Mouse (Mus musculus): ENCODE results near the gene Nfkbie. TPM values are rescaled to one million over a fixed set of nuclear protein-coding genes. Genes with fewer than 3 reads are reported as not detected.

The Nfkbie gene
- polyA plus RNA-seq, 1 experiment from 2014 or later, result 1.2 TPM

GRCm38 (mm10) chr17:45584096-45584896 is 28.8 kb downstream of the Nfkbie start:
- WGBS (ENCODE audit: insufficient replicate concordance), result 54% methylated on average over 12 of the region's 12 CpGs
- Histone ChIP-seq H3K9ac (no peak overlapping the region), H3K4me2 (peak overlapping the region; percentile 25; the same call in 1 of the 2 replicates), H3K27ac (replicated peaks) (peak overlapping the region; percentile 89), H3K27me3 (no peaks in the 10 kb centered on the region), H3K36me3 (replicated peaks) (peaks cover 52% of the 10 kb centered on the region), H3K4me3 (replicated peaks) (no peak overlapping the region), H3K9me3 (replicated peaks) (0 out of 2 replicates have a peak, but pooled peaks cover 3% of the 10 kb centered on the region), H3K4me1 (replicated peaks) (peaks cover 70% of the 10 kb centered on the region)
- no peak for ATAC-seq (ENCODE audit: insufficient read depth)

GRCm38 (mm10) chr17:45584939-45585678 is 29.6 kb downstream of the Nfkbie start:
- peak; percentile 43 for ATAC-seq (ENCODE audit: insufficient read depth)

GRCm38 (mm10) chr17:45585725-45586448 is 30.4 kb downstream of the Nfkbie start:
- Histone ChIP-seq H3K4me3 (replicated peaks) (no peak overlapping the region), H3K27ac (replicated peaks) (peak overlapping the region; percentile 89), H3K36me3 (replicated peaks) (peaks cover 68% of the 10 kb centered on the region), H3K4me2 (0 out of 2 replicates have a peak overlapping the region, but pooled peaks have one; percentile 25), H3K9me3 (replicated peaks) (0 out of 2 replicates have a peak, but pooled peaks cover 3% of the 10 kb centered on the region), H3K27me3 (no peaks in the 10 kb centered on the region), H3K9ac (no peak overlapping the region), H3K4me1 (replicated peaks) (peaks cover 75% of the 10 kb centered on the region)
- WGBS (ENCODE audit: insufficient replicate concordance), result 78% methylated on average over 23 of the region's 23 CpGs
- no peak for ATAC-seq (ENCODE audit: insufficient read depth)

More at GRCm38 (mm10) chr17:45584939-45585678, 29.6 kb downstream of the Nfkbie start:
- Histone ChIP-seq H3K4me3 (replicated peaks) (no peak overlapping the region), H3K36me3 (replicated peaks) (peaks cover 60% of the 10 kb centered on the region), H3K4me1 (replicated peaks) (peaks cover 74% of the 10 kb centered on the region), H3K27ac (replicated peaks) (peak overlapping the region; percentile 89), H3K4me2 (peak overlapping the region; percentile 25; the same call in 1 of the 2 replicates), H3K9ac (no peak overlapping the region), H3K9me3 (replicated peaks) (0 out of 2 replicates have a peak, but pooled peaks cover 3% of the 10 kb centered on the region), H3K27me3 (no peaks in the 10 kb centered on the region)
- 37% methylated on average over 14 of the region's 14 CpGs for WGBS (ENCODE audit: insufficient replicate concordance)

GRCm38 (mm10) chr17:45586449-45586837 is 30.9 kb downstream of the Nfkbie start:
- peaks cover 75% of the 10 kb centered on the region for H3K4me1 ChIP-seq (replicated peaks)
- H3K27ac ChIP-seq (replicated peaks), result 0 out of 2 replicates have a peak overlapping the region, but pooled peaks have one; percentile 89
- 94% methylated on average over 3 of the region's 3 CpGs for WGBS (ENCODE audit: insufficient replicate concordance)
- no peak overlapping the region for H3K4me3 ChIP-seq (replicated peaks)
- no peaks in the 10 kb centered on the region for H3K27me3 ChIP-seq
- no peak overlapping the region for H3K9ac ChIP-seq
- H3K4me2 ChIP-seq, result no peak overlapping the region
- no peak for ATAC-seq (ENCODE audit: insufficient read depth)
- H3K36me3 ChIP-seq (replicated peaks), result peaks cover 74% of the 10 kb centered on the region
- 0 out of 2 replicates have a peak, but pooled peaks cover 3% of the 10 kb centered on the region for H3K9me3 ChIP-seq (replicated peaks)

GRCm38 (mm10) chr17:45588370-45588769 is 32.9 kb downstream of the Nfkbie start:
- H3K4me1 ChIP-seq (replicated peaks), result peaks cover 75% of the 10 kb centered on the region
- 93% methylated on average over 7 of the region's 7 CpGs for WGBS (ENCODE audit: insufficient replicate concordance)
- ATAC-seq (ENCODE audit: insufficient read depth), result no peak

GRCm38 (mm10) chr17:45589236-45589635 is 33.7 kb downstream of the Nfkbie start:
- no peak overlapping the region for H3K4me2 ChIP-seq
- 0 out of 2 replicates have a peak, but pooled peaks cover 3% of the 10 kb centered on the region for H3K9me3 ChIP-seq (replicated peaks)
- 98% methylated on average over 7 of the region's 7 CpGs for WGBS (ENCODE audit: insufficient replicate concordance)
- H3K27me3 ChIP-seq, result no peaks in the 10 kb centered on the region
- peaks cover 81% of the 10 kb centered on the region for H3K36me3 ChIP-seq (replicated peaks)
- H3K4me3 ChIP-seq (replicated peaks), result no peak overlapping the region
- ATAC-seq (ENCODE audit: insufficient read depth), result no peak
- H3K4me1 ChIP-seq (replicated peaks), result peaks cover 75% of the 10 kb centered on the region
- H3K9ac ChIP-seq, result no peak overlapping the region
- no peak overlapping the region for H3K27ac ChIP-seq (replicated peaks)

More at GRCm38 (mm10) chr17:45588370-45588769, 32.9 kb downstream of the Nfkbie start:
- no peak overlapping the region for H3K27ac ChIP-seq (replicated peaks)
- peaks cover 82% of the 10 kb centered on the region for H3K36me3 ChIP-seq (replicated peaks)
- H3K4me2 ChIP-seq, result no peak overlapping the region
- H3K9me3 ChIP-seq (replicated peaks), result 0 out of 2 replicates have a peak, but pooled peaks cover 3% of the 10 kb centered on the region
- H3K27me3 ChIP-seq, result no peaks in the 10 kb centered on the region
- no peak overlapping the region for H3K4me3 ChIP-seq (replicated peaks)
- H3K9ac ChIP-seq, result no peak overlapping the region

- no peak for ATAC-seq (ENCODE audit: insufficient read depth)
- no peak overlapping the region for H3K9ac ChIP-seq
- 0 out of 2 replicates have a peak, but pooled peaks cover 3% of the 10 kb centered on the region for H3K9me3 ChIP-seq (replicated peaks)
- no peak overlapping the region for H3K27ac ChIP-seq (replicated peaks)
- no peak overlapping the region for H3K4me2 ChIP-seq
- H3K4me1 ChIP-seq (replicated peaks), result peaks cover 75% of the 10 kb centered on the region
- peaks cover 75% of the 10 kb centered on the region for H3K36me3 ChIP-seq (replicated peaks)
- 82% methylated on average over 8 of the region's 8 CpGs for WGBS (ENCODE audit: insufficient replicate concordance)
- H3K4me3 ChIP-seq (replicated peaks), result no peak overlapping the region
- H3K27me3 ChIP-seq, result no peaks in the 10 kb centered on the region
Measured at GRCm38 (mm10) chr17:45589844-45590243, 34.3 kb downstream of the Nfkbie start.

- Histone ChIP-seq H3K36me3 (replicated peaks) (peaks cover 69% of the 10 kb centered on the region), H3K4me3 (replicated peaks) (no peak overlapping the region), H3K27me3 (no peaks in the 10 kb centered on the region), H3K4me1 (replicated peaks) (peaks cover 75% of the 10 kb centered on the region), H3K9ac (no peak overlapping the region), H3K9me3 (replicated peaks) (0 out of 2 replicates have a peak, but pooled peaks cover 3% of the 10 kb centered on the region), H3K4me2 (no peak overlapping the region), H3K27ac (replicated peaks) (no peak overlapping the region)
- ATAC-seq (ENCODE audit: insufficient read depth), result no peak
- WGBS (ENCODE audit: insufficient replicate concordance), result 85% methylated on average over 6 of the region's 6 CpGs
Measured at GRCm38 (mm10) chr17:45590410-45590809, 34.9 kb downstream of the Nfkbie start.

- 52% methylated on average over 16 of the region's 16 CpGs for WGBS (ENCODE audit: insufficient replicate concordance)
- H3K4me1 ChIP-seq (replicated peaks), result peaks cover 80% of the 10 kb centered on the region
Measured at GRCm38 (mm10) chr17:45591701-45592605, 36.5 kb downstream of the Nfkbie start.

More at GRCm38 (mm10) chr17:45591701-45592605, 36.5 kb downstream of the Nfkbie start:
- H3K36me3 ChIP-seq (replicated peaks), result peaks cover 54% of the 10 kb centered on the region
- H3K4me2 ChIP-seq, result peak overlapping the region; percentile 96
- peak overlapping the region; percentile 76 for H3K9ac ChIP-seq
- H3K9me3 ChIP-seq (replicated peaks), result no peaks in the 10 kb centered on the region
- peak overlapping the region; percentile 94 for H3K27ac ChIP-seq (replicated peaks)
- no peaks in the 10 kb centered on the region for H3K27me3 ChIP-seq
- no peak for ATAC-seq (ENCODE audit: insufficient read depth)
- peak overlapping the region; percentile 78 for H3K4me3 ChIP-seq (replicated peaks)

Measured in liver, embryonic 15.5 days (tissue).